Comparison of ENCODE assay signal across 16 mouse cellular contexts in genomic region chr12:105974107-105974506, GRCm38 (mm10). TPM values are rescaled to one million over a fixed set of nuclear protein-coding genes. Genes with fewer than 3 reads are reported as not detected.
DNase-seq lines count a peak whose midpoint lies in the region; ATAC-seq lines count a peak whose summit lies in the region.
"Had no signal": no experiment of that assay in that cellular context is flagged by ENCODE, and none has a peak within 500 bp of the region (broad histone marks: within the 10 kb centered on the region; RNA-seq: fewer than 3 reads in every experiment).

No protein-coding gene starts in this region.

- H3K27ac ChIP-seq in hindbrain, embryonic 10.5 days, result peak overlapping the region; percentile 85
- H3K27ac ChIP-seq in hindbrain, embryonic 14.5 days, result no peak overlapping the region
- no peak overlapping the region for H3K27ac ChIP-seq in embryonic facial prominence, embryonic 14.5 days (replicated peaks; ENCODE audit: low read depth, low read length)
- H3K27ac ChIP-seq in hindbrain, embryonic 12.5 days, result peak overlapping the region; percentile 74
- peak overlapping the region; percentile 45; the same call in 1 of the 2 replicates for H3K27ac ChIP-seq in midbrain, embryonic 13.5 days
- H3K27ac ChIP-seq: embryonic facial prominence, embryonic 12.5 days; kidney, postnatal 0 days; liver, embryonic 14.5 days had no signal

- H3K4me2 ChIP-seq in hindbrain, embryonic 14.5 days (replicated peaks), result no peak overlapping the region
- no peak overlapping the region for H3K4me2 ChIP-seq in embryonic facial prominence, embryonic 14.5 days (ENCODE audit: low read depth, low read length)
- H3K4me2 ChIP-seq in hindbrain, embryonic 12.5 days (replicated peaks), result no peak overlapping the region
- H3K4me2 ChIP-seq in midbrain, embryonic 13.5 days (replicated peaks), result no peak overlapping the region
- H3K4me2 ChIP-seq: embryonic facial prominence, embryonic 12.5 days; heart, embryonic 11.5 days had no signal

- H3K4me3 ChIP-seq in hindbrain, embryonic 10.5 days, result no peak overlapping the region
- H3K4me3 ChIP-seq in hindbrain, embryonic 14.5 days (replicated peaks; ENCODE audit: low read length), result no peak overlapping the region
- H3K4me3 ChIP-seq in embryonic facial prominence, embryonic 14.5 days (ENCODE audit: low read depth, low read length), result no peak overlapping the region
- no peak overlapping the region for H3K4me3 ChIP-seq in hindbrain, embryonic 12.5 days
- H3K4me3 ChIP-seq in midbrain, embryonic 13.5 days (replicated peaks), result no peak overlapping the region
- H3K4me3 ChIP-seq: embryonic facial prominence, embryonic 12.5 days had no signal

- no peak for DNase-seq in hindbrain, embryonic 10.5 days (ENCODE audit: low spot score)
- no peak for DNase-seq in hindbrain, embryonic 14.5 days (ENCODE audit: low spot score)
- DNase-seq in embryonic facial prominence, embryonic 14.5 days (ENCODE audit: low spot score), result no peak
- no peak for DNase-seq in gastrocnemius, postnatal 4 days (ENCODE audit: low spot score in 2 of 2)
- DNase-seq in layer of hippocampus, postnatal 36 days, result no peak
- no peak for DNase-seq in layer of hippocampus, postnatal 14 days (ENCODE audit: low spot score in 2 of 2)
- DNase-seq: cerebellum, adult 8-10 months; gastrocnemius, postnatal 10 days; layer of hippocampus, adult 9-11 months; lung, postnatal 4 days had no signal

- 0 out of 2 replicates have a peak, but pooled peaks cover 7% of the 10 kb centered on the region for H3K9me3 ChIP-seq in hindbrain, embryonic 10.5 days
- no peaks in the 10 kb centered on the region for H3K9me3 ChIP-seq in hindbrain, embryonic 14.5 days (ENCODE audit: control insufficient read depth, low read length)
- no peaks in the 10 kb centered on the region for H3K9me3 ChIP-seq in embryonic facial prominence, embryonic 14.5 days (ENCODE audit: control insufficient read depth, low read length)
- no peaks in the 10 kb centered on the region; the same call in 1 of the 2 replicates for H3K9me3 ChIP-seq in hindbrain, embryonic 12.5 days (replicated peaks)
- H3K9me3 ChIP-seq in midbrain, embryonic 13.5 days, result no peaks in the 10 kb centered on the region
- H3K9me3 ChIP-seq: embryonic facial prominence, embryonic 12.5 days had no signal

- no peaks in the 10 kb centered on the region for H3K36me3 ChIP-seq in hindbrain, embryonic 10.5 days
- H3K36me3 ChIP-seq in hindbrain, embryonic 14.5 days (replicated peaks; ENCODE audit: control insufficient read depth, insufficient read depth), result no peaks in the 10 kb centered on the region
- H3K36me3 ChIP-seq in embryonic facial prominence, embryonic 14.5 days (ENCODE audit: control insufficient read depth, insufficient read depth, low read length), result no peaks in the 10 kb centered on the region
- H3K36me3 ChIP-seq in hindbrain, embryonic 12.5 days, result no peaks in the 10 kb centered on the region
- no peaks in the 10 kb centered on the region for H3K36me3 ChIP-seq in midbrain, embryonic 13.5 days
- H3K36me3 ChIP-seq: embryonic facial prominence, embryonic 12.5 days had no signal

- peaks cover 28% of the 10 kb centered on the region for H3K4me1 ChIP-seq in hindbrain, embryonic 10.5 days (replicated peaks)
- H3K4me1 ChIP-seq in hindbrain, embryonic 14.5 days (replicated peaks; ENCODE audit: control insufficient read depth, insufficient read depth, low read length), result no peaks in the 10 kb centered on the region
- no peaks in the 10 kb centered on the region for H3K4me1 ChIP-seq in embryonic facial prominence, embryonic 14.5 days (ENCODE audit: control insufficient read depth, insufficient read depth, low read length)
- peaks cover 17% of the 10 kb centered on the region for H3K4me1 ChIP-seq in hindbrain, embryonic 12.5 days
- peaks cover 4% of the 10 kb centered on the region for H3K4me1 ChIP-seq in midbrain, embryonic 13.5 days (replicated peaks)

- H3K9ac ChIP-seq in hindbrain, embryonic 14.5 days, result no peak overlapping the region
- H3K9ac ChIP-seq in embryonic facial prominence, embryonic 14.5 days (ENCODE audit: low read depth, low read length), result no peak overlapping the region
- no peak overlapping the region for H3K9ac ChIP-seq in hindbrain, embryonic 12.5 days
- no peak overlapping the region for H3K9ac ChIP-seq in midbrain, embryonic 13.5 days (replicated peaks)
- H3K9ac ChIP-seq: embryonic facial prominence, embryonic 12.5 days; liver, embryonic 14.5 days had no signal

- ATAC-seq in hindbrain, embryonic 14.5 days (ENCODE audit: low FRiP score), result no peak
- 0 out of 2 replicates have a peak, but pooled peaks have one; percentile 15 for ATAC-seq in embryonic facial prominence, embryonic 14.5 days (ENCODE audit: low read depth)
- peak; percentile 70 for ATAC-seq in hindbrain, embryonic 12.5 days (ENCODE audit: low FRiP score)
- peak; percentile 49 for ATAC-seq in midbrain, embryonic 13.5 days

- H3K27me3 ChIP-seq in hindbrain, embryonic 10.5 days (ENCODE audit: insufficient read depth, poor library complexity, severe bottlenecking), result no peaks in the 10 kb centered on the region; the same call in 1 of the 2 replicates
- H3K27me3 ChIP-seq in hindbrain, embryonic 14.5 days (ENCODE audit: control insufficient read depth, insufficient read depth, low read length), result no peaks in the 10 kb centered on the region
- no peaks in the 10 kb centered on the region for H3K27me3 ChIP-seq in embryonic facial prominence, embryonic 14.5 days (replicated peaks; ENCODE audit: control insufficient read depth, insufficient read depth, low read length)
- no peaks in the 10 kb centered on the region for H3K27me3 ChIP-seq in hindbrain, embryonic 12.5 days
- H3K27me3 ChIP-seq in midbrain, embryonic 13.5 days, result peaks cover 2% of the 10 kb centered on the region; the same call in 1 of the 2 replicates

- 38% methylated on average over 5 of the region's 5 CpGs for WGBS in hindbrain, embryonic 10.5 days
- 17% methylated on average over 5 of the region's 5 CpGs for WGBS in hindbrain, embryonic 14.5 days
- WGBS in embryonic facial prominence, embryonic 14.5 days, result 24% methylated on average over 5 of the region's 5 CpGs
- WGBS in hindbrain, embryonic 12.5 days, result 41% methylated on average over 5 of the region's 5 CpGs
- 27% methylated on average over 5 of the region's 5 CpGs for WGBS in midbrain, embryonic 13.5 days

RNA-seq across cellular contexts. Expression of gene Vrk1, which starts 35.9 kb away (rescaled TPM):
- 81.7 and 109 TPM in 2 replicates for polyA plus RNA-seq in hindbrain, embryonic 10.5 days (2016; fragmentation: Nextera tagmentation; extraction: Ambion mirVana)
- 30.6 and 35.1 TPM in 2 replicates for polyA plus RNA-seq in hindbrain, embryonic 14.5 days (2014; fragmentation: Nextera tagmentation; extraction: Ambion mirVana)
- 44.2 and 54.7 TPM in 2 replicates for polyA plus RNA-seq in embryonic facial prominence, embryonic 14.5 days (2014; fragmentation: Nextera tagmentation; extraction: Ambion mirVana)
- 60.7 and 61.3 TPM in 2 replicates for polyA plus RNA-seq in hindbrain, embryonic 12.5 days (2016; fragmentation: Nextera tagmentation; extraction: Ambion mirVana)
- 50.9 and 55.9 TPM in 2 replicates for polyA plus RNA-seq in midbrain, embryonic 13.5 days (2015; fragmentation: Nextera tagmentation; extraction: Ambion mirVana)
- total RNA-seq in gastrocnemius, postnatal 4 days (2021), result 10 to 100 TPM; 15.1 to 16.7 TPM
- 10 to 100 TPM; 14.9 to 17.3 TPM for total RNA-seq in layer of hippocampus, postnatal 36 days (2021)
- 10 to 100 TPM; 15.6 to 15.8 TPM for total RNA-seq in layer of hippocampus, postnatal 14 days (2021)

Comparison
In these comparisons a context has a peak if more than half of its experiments do, and no peak if none do; other contexts are left out.
1. H3K27ac ChIP-seq: peak in hindbrain, embryonic 10.5 days (single experiment), hindbrain, embryonic 12.5 days (single experiment) and midbrain, embryonic 13.5 days (single experiment); none in hindbrain, embryonic 14.5 days (single experiment) and embryonic facial prominence, embryonic 14.5 days (single experiment).